Mouse (Mus musculus): ENCODE data around the gene Sry. TPM values are rescaled to one million over a fixed set of nuclear protein-coding genes. Genes with fewer than 3 reads are reported as not detected.

The Sry gene
- not detected for polyA plus RNA-seq (2017; shearing (Covaris generic))

DNA sequence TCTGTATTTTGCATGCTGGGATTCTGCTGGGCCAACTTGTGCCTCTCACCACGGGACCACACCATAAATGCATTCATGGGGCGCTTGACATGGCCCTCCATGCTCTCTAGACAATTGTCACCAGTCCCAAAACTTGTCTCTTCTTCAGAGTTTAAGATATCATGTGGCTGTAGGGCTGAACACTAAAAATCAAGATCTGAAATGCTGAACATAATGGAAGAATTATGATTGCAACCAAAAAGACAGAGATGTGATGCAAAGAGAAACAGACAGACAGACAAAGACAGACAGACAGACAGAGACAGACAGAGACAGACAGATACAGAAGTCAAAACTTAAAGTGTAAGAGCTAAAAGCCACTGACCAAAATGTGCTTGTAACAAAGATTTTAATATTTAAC lies at the start of gene Sry:
TSS of gene Sry (minus strand) at position 101 of the 400 bp plus-strand sequence.

Other genes starting within 250 kb of the Sry start
- not detected for gene H2al2c, start 64.6 kb downstream of the Sry start, polyA plus RNA-seq (2017; shearing (Covaris generic))
- gene H2al2b, start 57.0 kb upstream of the Sry start, polyA plus RNA-seq (2017; shearing (Covaris generic)), result not detected
- not detected for gene Gm4064, start 132.5 kb upstream of the Sry start, polyA plus RNA-seq (2017; shearing (Covaris generic))
- gene Rbmy, start 167.0 kb upstream of the Sry start, polyA plus RNA-seq (2017; shearing (Covaris generic)), result not detected
- gene Gm10256, start 167.0 kb upstream of the Sry start, polyA plus RNA-seq (2017; shearing (Covaris generic)), result not detected
- not detected for gene Gm10352, start 237.3 kb upstream of the Sry start, polyA plus RNA-seq (2017; shearing (Covaris generic))